Mouse (Mus musculus): ENCODE measurements around the gene Hist1h2bk.

DNA sequence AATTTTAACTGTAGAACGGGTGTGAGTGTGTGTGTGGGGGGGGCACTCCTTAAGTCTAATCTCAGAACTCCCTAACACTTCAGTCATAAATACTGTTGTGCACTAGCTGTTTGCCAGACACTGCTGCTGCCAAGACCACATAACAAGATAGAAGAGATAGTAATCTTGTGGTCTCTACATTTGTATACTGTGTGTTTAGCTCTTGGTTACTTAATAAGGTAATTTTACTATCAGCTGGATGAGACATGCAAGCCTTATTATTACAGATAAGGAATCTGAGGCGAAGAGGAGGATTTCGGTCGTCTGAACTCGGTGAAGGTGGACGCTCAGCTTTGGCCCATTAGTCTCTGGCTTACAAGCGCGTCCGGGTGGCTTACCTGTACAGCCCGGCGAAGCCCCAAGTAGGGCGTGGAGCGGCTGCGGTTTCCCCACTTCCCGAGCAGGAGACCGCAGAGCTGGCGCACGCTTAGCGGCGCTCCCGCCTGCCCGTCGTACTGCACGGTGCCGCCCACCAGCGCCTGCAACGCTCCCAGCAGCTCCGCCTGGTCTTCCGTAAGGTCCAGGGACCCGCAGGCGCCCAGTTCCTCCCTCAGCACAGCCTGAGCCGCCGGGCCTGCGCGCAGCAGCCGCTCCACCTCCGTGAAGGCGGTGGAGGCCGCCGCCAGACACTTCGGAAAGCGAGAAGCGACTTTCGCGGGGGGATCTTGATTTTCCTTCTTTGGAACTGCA lies 29.9 kb upstream of the Hist1h2bk start:
- TF ChIP-seq CTCF (IDR thresholded peaks at IDR 0.05; ENCODE audit: extremely low read depth, insufficient read depth, low read length) = no peak
- no peak for TF ChIP-seq POLR2A (IDR thresholded peaks at IDR 0.05; ENCODE audit: extremely low read depth, insufficient read depth, low read length)

Measured in cortical plate, adult 2 months (tissue).